Mouse (Mus musculus) central nervous system, embryonic 11.5 days (tissue): ENCODE results near the gene Wdsub1. TPM values are rescaled to one million over a fixed set of nuclear protein-coding genes. Genes with fewer than 3 reads are reported as not detected.

Experiments used
- polyA plus RNA-seq: library from polyadenylated mRNA; depleted of rRNA; stranded (reverse); fragments of >200 nt; gene quantifications from 2 replicates; pipeline ENCODE4 v1.2.3, GENCODE M21; 2012; rRNA removed

Gene Wdsub1
- 31.0 and 37.9 TPM in 2 replicates for polyA plus RNA-seq

GRCm38 (mm10) chr2:59881831-59882741 is at the start of gene Wdsub1:
TSS of gene Wdsub1 (minus strand) at chr2:59882591.

